Mouse (Mus musculus): ENCODE results near the gene Mat2b. TPM values are rescaled to one million over a fixed set of nuclear protein-coding genes. Genes with fewer than 3 reads are reported as not detected.

The Mat2b gene
- 114 TPM for total RNA-seq (2023)

GRCm38 (mm10) chr11:40695103-40695502 lies at the start of gene Mat2b:
TSS of gene Mat2b (minus strand) at chr11:40695203.

GRCm38 (mm10) chr11:40733339-40734174 lies 38.6 kb upstream of the Mat2b start, which contains the start of the genes Hmmr and Nudcd2:
TSS of gene Hmmr (minus strand) at chr11:40733422.
TSS of gene Nudcd2 (plus strand) at chr11:40733667.

Other genes with a start within 250 kb of the Mat2b start
- 0.47 TPM for gene Hmmr, start 38.2 kb upstream of the Mat2b start, total RNA-seq (2023)
- gene Nudcd2, start 38.5 kb upstream of the Mat2b start, total RNA-seq (2023) = 15.2 TPM
- gene Ccng1, start 60.1 kb upstream of the Mat2b start, total RNA-seq (2023) = 38.4 TPM

Data from CD4-positive naive resting alpha-beta T cell, adult 57 days (primary cell).